Comparison of ENCODE assay signal across 8 mouse cellular contexts in genomic region chr2:29858748-29859473, GRCm38 (mm10). TPM values are rescaled to one million over a fixed set of nuclear protein-coding genes. Genes with fewer than 3 reads are reported as not detected.
DNase-seq lines count a peak whose midpoint lies in the region; ATAC-seq and TF ChIP-seq lines count a peak whose summit lies in the region.

No protein-coding gene starts in this region.

- H3K4me2 ChIP-seq in embryonic facial prominence, embryonic 11.5 days (ENCODE audit: low read depth, low read length), result no peak overlapping the region
- no peak overlapping the region for H3K4me2 ChIP-seq in limb, embryonic 11.5 days (ENCODE audit: low read depth, severe bottlenecking)

- TF ChIP-seq CTCF in heart, adult 2 months (IDR thresholded peaks at IDR 0.05), result peak; percentile 75
- TF ChIP-seq CTCF in olfactory bulb, adult 2 months (IDR thresholded peaks at IDR 0.05; ENCODE audit: insufficient read depth, low read depth, low read length), result peak; percentile 27; the same call in 1 of the 2 replicates

- no peaks in the 10 kb centered on the region for H3K4me1 ChIP-seq in heart, adult 2 months (ENCODE audit: control insufficient read depth, insufficient read depth, low read length)
- H3K4me1 ChIP-seq in embryonic facial prominence, embryonic 11.5 days (ENCODE audit: control insufficient read depth, insufficient read depth, low read length), result no peaks in the 10 kb centered on the region
- 0 out of 2 replicates have a peak, but pooled peaks cover 3% of the 10 kb centered on the region for H3K4me1 ChIP-seq in limb, embryonic 11.5 days (ENCODE audit: control insufficient read depth, insufficient read depth, low read length)
- H3K4me1 ChIP-seq in olfactory bulb, adult 2 months (ENCODE audit: control insufficient read depth, insufficient read depth, low read length), result no peaks in the 10 kb centered on the region

- TF ChIP-seq EP300 in heart, adult 2 months (IDR thresholded peaks at IDR 0.05; ENCODE audit: insufficient read depth, low read depth, low read length), result 0 out of 2 replicates have a peak, but pooled peaks have one; percentile 22

- DNase-seq in heart, adult 2 months, result peak in 1 of 2 experiments; percentile 44
- no peak for DNase-seq in heart, adult 11 months
- peak; percentile 34 for DNase-seq in urinary bladder, postnatal 14 days (ENCODE audit: low spot score)
- DNase-seq in urinary bladder, adult 2 months (ENCODE audit: low spot score), result no peak
- DNase-seq in embryonic facial prominence, embryonic 11.5 days (ENCODE audit: low spot score), result peak; percentile 72
- peak; percentile 71 for DNase-seq in limb, embryonic 11.5 days (ENCODE audit: low spot score)
- no peak for DNase-seq in urinary bladder, postnatal 36 days (ENCODE audit: low spot score in 2 of 2)

- H3K27me3 ChIP-seq in heart, adult 2 months (ENCODE audit: control insufficient read depth, insufficient read depth, low read length), result no peaks in the 10 kb centered on the region
- H3K27me3 ChIP-seq in embryonic facial prominence, embryonic 11.5 days (ENCODE audit: control insufficient read depth, insufficient read depth, low read length), result no peaks in the 10 kb centered on the region
- H3K27me3 ChIP-seq in limb, embryonic 11.5 days (ENCODE audit: control insufficient read depth, insufficient read depth, low read length), result no peaks in the 10 kb centered on the region

- no peak overlapping the region for H3K4me3 ChIP-seq in heart, adult 2 months
- no peak overlapping the region for H3K4me3 ChIP-seq in embryonic facial prominence, embryonic 11.5 days (ENCODE audit: low read depth, low read length)
- no peak overlapping the region for H3K4me3 ChIP-seq in limb, embryonic 11.5 days (ENCODE audit: low read depth, low read length)
- H3K4me3 ChIP-seq in olfactory bulb, adult 2 months (ENCODE audit: insufficient read depth, low read depth, low read length), result no peak overlapping the region

- ATAC-seq in embryonic facial prominence, embryonic 11.5 days (replicated peaks; ENCODE audit: insufficient number of reproducible peaks, low FRiP score, low TSS enrichment, low read depth), result no peak
- no peak for ATAC-seq in limb, embryonic 11.5 days (ENCODE audit: insufficient number of reproducible peaks, low FRiP score, low TSS enrichment, low read depth)

- H3K9me3 ChIP-seq in embryonic facial prominence, embryonic 11.5 days (replicated peaks; ENCODE audit: control insufficient read depth, low read length), result no peaks in the 10 kb centered on the region
- no peaks in the 10 kb centered on the region for H3K9me3 ChIP-seq in limb, embryonic 11.5 days (ENCODE audit: control insufficient read depth, low read length)

- intact Hi-C loops in heart, adult 2 months (cut with DNase I), result loop anchor here (2.0 kb wide), 1 partner anchor 42 kb away; no protein-coding TSS in a partner anchor

- WGBS in heart, adult 2 months, result 5% methylated on average over 5 of the region's 5 CpGs
- 13% methylated on average over 5 of the region's 5 CpGs for WGBS in embryonic facial prominence, embryonic 11.5 days
- WGBS in limb, embryonic 11.5 days, result 14% methylated on average over 5 of the region's 5 CpGs
- 14% methylated on average over 5 of the region's 5 CpGs for WGBS in olfactory bulb, adult 2 months

- no peak overlapping the region for H3K27ac ChIP-seq in heart, adult 2 months
- no peak overlapping the region for H3K27ac ChIP-seq in embryonic facial prominence, embryonic 11.5 days (replicated peaks; ENCODE audit: low read depth, low read length)
- H3K27ac ChIP-seq in limb, embryonic 11.5 days (replicated peaks; ENCODE audit: low read depth, low read length), result no peak overlapping the region
- H3K27ac ChIP-seq in olfactory bulb, adult 2 months (ENCODE audit: insufficient read depth, low read depth, low read length), result no peak overlapping the region

- H3K79me2 ChIP-seq in heart, adult 2 months (replicated peaks; ENCODE audit: control insufficient read depth, insufficient read depth, low read length), result no peaks in the 10 kb centered on the region

- H3K36me3 ChIP-seq in heart, adult 2 months (ENCODE audit: control insufficient read depth, insufficient read depth, low read length), result no peaks in the 10 kb centered on the region
- no peaks in the 10 kb centered on the region for H3K36me3 ChIP-seq in embryonic facial prominence, embryonic 11.5 days (replicated peaks; ENCODE audit: control insufficient read depth, insufficient read depth, low read depth, low read length)
- H3K36me3 ChIP-seq in limb, embryonic 11.5 days (ENCODE audit: control insufficient read depth, insufficient read depth, low read length), result no peaks in the 10 kb centered on the region

- no peak for TF ChIP-seq POLR2A in heart, adult 2 months (IDR thresholded peaks at IDR 0.05; ENCODE audit: insufficient read depth, low read depth, low read length)
- no peak for TF ChIP-seq POLR2A in olfactory bulb, adult 2 months (IDR thresholded peaks at IDR 0.05; ENCODE audit: insufficient read depth, low read depth, low read length)

- H3K9ac ChIP-seq in heart, adult 2 months (ENCODE audit: low read depth, low read length), result no peak overlapping the region
- H3K9ac ChIP-seq in embryonic facial prominence, embryonic 11.5 days (replicated peaks; ENCODE audit: low read length), result no peak overlapping the region
- H3K9ac ChIP-seq in limb, embryonic 11.5 days (ENCODE audit: low read length), result no peak overlapping the region

RNA-seq across cellular contexts. Expression of gene Cercam, which starts 10.1 kb away (rescaled TPM):
- total RNA-seq in heart, adult 2 months (2021), result 1 to 10 TPM; 3.0 to 4.1 TPM
- 6.9 and 9.1 TPM in 2 replicates for polyA plus RNA-seq in heart, adult 2 months (2012; rRNA removed)
- polyA plus RNA-seq in urinary bladder, adult 2 months (2012; rRNA removed), result 44.7 and 49.3 TPM in 2 replicates
- 6.1 and 7.5 TPM in 2 replicates for polyA plus RNA-seq in embryonic facial prominence, embryonic 11.5 days (2014; fragmentation: Nextera tagmentation; extraction: Ambion mirVana)
- polyA plus RNA-seq in limb, embryonic 11.5 days (2014; fragmentation: Nextera tagmentation; extraction: Ambion mirVana), result 8.4 and 8.7 TPM in 2 replicates
- polyA plus RNA-seq in olfactory bulb, adult 2 months (2012; ENCODE audit: insufficient read depth, insufficient read length, low replicate concordance, missing spikeins), result not detected in 2 replicates

RNA-seq across cellular contexts. Expression of gene Odf2, which starts 30.1 kb away (rescaled TPM):
- 10 to 100 TPM; 16.6 to 20.1 TPM for total RNA-seq in heart, adult 2 months (2021)
- polyA plus RNA-seq in heart, adult 2 months (2012; rRNA removed), result 22.2 and 22.3 TPM in 2 replicates
- 41.9 and 48.8 TPM in 2 replicates for polyA plus RNA-seq in urinary bladder, adult 2 months (2012; rRNA removed)
- polyA plus RNA-seq in embryonic facial prominence, embryonic 11.5 days (2014; fragmentation: Nextera tagmentation; extraction: Ambion mirVana), result 66.4 and 69.8 TPM in 2 replicates
- 80.5 and 91.8 TPM in 2 replicates for polyA plus RNA-seq in limb, embryonic 11.5 days (2014; fragmentation: Nextera tagmentation; extraction: Ambion mirVana)
- polyA plus RNA-seq in olfactory bulb, adult 2 months (2012; ENCODE audit: insufficient read depth, insufficient read length, low replicate concordance, missing spikeins), result 472 TPM in 1 of 2 replicates, not detected in the other

RNA-seq across cellular contexts. Expression of gene Urm1, which starts 39.0 kb away (rescaled TPM):
- total RNA-seq in heart, adult 2 months (2021), result 10 to 100 TPM; 31.7 to 34.4 TPM
- 30.5 and 38.3 TPM in 2 replicates for polyA plus RNA-seq in heart, adult 2 months (2012; rRNA removed)
- 36.8 and 46.5 TPM in 2 replicates for polyA plus RNA-seq in urinary bladder, adult 2 months (2012; rRNA removed)
- polyA plus RNA-seq in embryonic facial prominence, embryonic 11.5 days (2014; fragmentation: Nextera tagmentation; extraction: Ambion mirVana), result 17.6 and 18.4 TPM in 2 replicates
- polyA plus RNA-seq in limb, embryonic 11.5 days (2014; fragmentation: Nextera tagmentation; extraction: Ambion mirVana), result 19.5 and 26.0 TPM in 2 replicates
- polyA plus RNA-seq in olfactory bulb, adult 2 months (2012; ENCODE audit: insufficient read depth, insufficient read length, low replicate concordance, missing spikeins), result not detected in 2 replicates

RNA-seq across cellular contexts. Expression of gene Slc27a4, which starts 56.5 kb away (rescaled TPM):
- 10 to 100 TPM; 16.6 to 18.0 TPM for total RNA-seq in heart, adult 2 months (2021)
- polyA plus RNA-seq in heart, adult 2 months (2012; rRNA removed), result 17.0 and 22.6 TPM in 2 replicates
- polyA plus RNA-seq in urinary bladder, adult 2 months (2012; rRNA removed), result 30.0 and 33.6 TPM in 2 replicates
- polyA plus RNA-seq in embryonic facial prominence, embryonic 11.5 days (2014; fragmentation: Nextera tagmentation; extraction: Ambion mirVana), result 11.0 and 11.3 TPM in 2 replicates
- 9.0 and 11.6 TPM in 2 replicates for polyA plus RNA-seq in limb, embryonic 11.5 days (2014; fragmentation: Nextera tagmentation; extraction: Ambion mirVana)
- polyA plus RNA-seq in olfactory bulb, adult 2 months (2012; ENCODE audit: insufficient read depth, insufficient read length, low replicate concordance, missing spikeins), result not detected in 2 replicates

Comparison
In these comparisons a context has a peak if more than half of its experiments do, and no peak if none do; other contexts are left out.
1. DNase-seq: peak in urinary bladder, postnatal 14 days (single experiment), embryonic facial prominence, embryonic 11.5 days (single experiment) and limb, embryonic 11.5 days (single experiment); none in heart, adult 11 months (single experiment), urinary bladder, adult 2 months (single experiment) and urinary bladder, postnatal 36 days (0 of 2).
2. RNA of gene Urm1, which starts 39.0 kb away (polyA plus RNA-seq): 36.8 to 46.5 TPM in urinary bladder, adult 2 months, 30.5 to 38.3 TPM in heart, adult 2 months, 19.5 to 26.0 TPM in limb, embryonic 11.5 days and 17.6 to 18.4 TPM in embryonic facial prominence, embryonic 11.5 days; not detected in olfactory bulb, adult 2 months; every median in the first group is over 10 times any median in the second.